Mouse (Mus musculus) neural tube, embryonic 15.5 days (tissue): ENCODE results near the gene Ttll5. TPM values are rescaled to one million over a fixed set of nuclear protein-coding genes. Genes with fewer than 3 reads are reported as not detected.

ENCODE experiments used
- ATAC-seq: fragments of 200-750 bp; cut with Nextera tagmentation; 2 replicates; pipeline ENCODE4 v1.8.0; 2017; ENCODE audit warnings: mild to moderate bottlenecking, moderate TSS enrichment, moderate library complexity; ENCODE audit not compliant: low FRiP score
- H3K27ac ChIP-seq: fragments of 300-500 bp; sonication (generic); replicated peaks from 2 replicates; pipeline ENCODE4 v1.5.1; 2015; ENCODE audit warnings: mild to moderate bottlenecking, inconsistent platforms
- H3K27me3 ChIP-seq: fragments of 300-500 bp; sonication (generic); replicated peaks from 2 replicates; pipeline ENCODE4 v1.6.1; 2015; ENCODE audit warnings: inconsistent platforms
- H3K36me3 ChIP-seq: fragments of 300-500 bp; sonication (generic); 2 replicates; pipeline ENCODE4 v1.6.1; 2015; ENCODE audit warnings: inconsistent platforms
- H3K4me1 ChIP-seq: fragments of 300-500 bp; sonication (generic); 2 replicates; pipeline ENCODE4 v1.6.1; 2015; ENCODE audit warnings: inconsistent platforms
- H3K4me2 ChIP-seq: fragments of 300-500 bp; sonication (generic); 2 replicates; pipeline ENCODE4 v1.6.1; 2015; ENCODE audit warnings: inconsistent platforms, mild to moderate bottlenecking, moderate library complexity
- H3K4me3 ChIP-seq: fragments of 300-500 bp; sonication (generic); replicated peaks from 2 replicates; pipeline ENCODE4 v1.5.1; 2015; ENCODE audit warnings: mild to moderate bottlenecking, inconsistent platforms
- H3K9ac ChIP-seq: fragments of 300-500 bp; sonication (generic); replicated peaks from 2 replicates; pipeline ENCODE4 v1.6.1; 2015; ENCODE audit warnings: mild to moderate bottlenecking, inconsistent platforms
- H3K9me3 ChIP-seq: fragments of 300-500 bp; sonication (generic); replicated peaks from 2 replicates; pipeline ENCODE4 v1.6.1; 2016; ENCODE audit warnings: inconsistent platforms
- WGBS: fragments of 180-500 bp; shearing (Covaris S2); methylation state at CpG from one replicate; pipeline ENCODE4 v1.1.7; 2015; ENCODE audit warnings: mixed read lengths; 5-methylcytosine and 5-hydroxymethylcytosine counted together
- polyA plus RNA-seq: library from polyadenylated mRNA; unstranded; fragments of >200 nt; fragmentation: Nextera tagmentation; extraction: Ambion mirVana; gene quantifications from 2 replicates; pipeline ENCODE4 v1.2.1, GENCODE M21; 2015

The Ttll5 gene
- polyA plus RNA-seq, 1 experiment from 2014 or later, result 10.7 TPM

- ATAC-seq, result peak; percentile 61; the same call in 1 of the 2 replicates
- 87% methylated on average over 7 of the region's 7 CpGs for WGBS
Measured at GRCm38 (mm10) chr12:85848164-85848958, 23.9 kb downstream of the Ttll5 start.

DNA sequence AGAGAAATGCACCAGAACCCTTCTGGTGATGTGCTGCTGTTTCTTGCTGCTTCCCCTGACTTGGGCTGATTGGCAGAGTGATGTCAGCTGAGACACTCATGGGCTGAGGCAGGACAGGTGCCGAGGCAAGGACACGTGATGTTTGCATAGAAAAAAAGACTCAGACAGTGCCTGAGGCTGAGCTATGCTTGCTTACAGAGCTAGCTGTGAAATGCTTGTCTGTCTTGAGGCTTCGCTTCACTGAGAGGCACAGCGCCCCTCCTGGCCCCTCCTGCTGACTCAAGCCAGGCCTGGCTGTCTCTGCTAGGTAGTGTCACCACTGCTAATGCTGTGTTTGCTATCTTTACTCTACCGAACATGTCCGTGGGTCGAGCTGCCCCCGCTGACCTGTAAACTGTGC lies 26.2 kb downstream of the Ttll5 start:
- Histone ChIP-seq H3K36me3 (peaks cover 13% of the 10 kb centered on the region), H3K9ac (no peak overlapping the region), H3K27ac (no peak overlapping the region), H3K4me3 (no peak overlapping the region), H3K4me1 (no peaks in the 10 kb centered on the region), H3K27me3 (no peaks in the 10 kb centered on the region), H3K4me2 (no peak overlapping the region), H3K9me3 (no peaks in the 10 kb centered on the region)
- no peak for ATAC-seq
- 93% methylated on average over 8 of the region's 8 CpGs for WGBS

More at GRCm38 (mm10) chr12:85848164-85848958, 23.9 kb downstream of the Ttll5 start:
- H3K9me3 ChIP-seq, result no peaks in the 10 kb centered on the region
- H3K36me3 ChIP-seq, result peaks cover 13% of the 10 kb centered on the region
- H3K4me1 ChIP-seq, result no peaks in the 10 kb centered on the region
- H3K9ac ChIP-seq, result no peak overlapping the region
- H3K4me3 ChIP-seq, result no peak overlapping the region
- H3K27me3 ChIP-seq, result no peaks in the 10 kb centered on the region
- no peak overlapping the region for H3K4me2 ChIP-seq
- no peak overlapping the region for H3K27ac ChIP-seq

DNA sequence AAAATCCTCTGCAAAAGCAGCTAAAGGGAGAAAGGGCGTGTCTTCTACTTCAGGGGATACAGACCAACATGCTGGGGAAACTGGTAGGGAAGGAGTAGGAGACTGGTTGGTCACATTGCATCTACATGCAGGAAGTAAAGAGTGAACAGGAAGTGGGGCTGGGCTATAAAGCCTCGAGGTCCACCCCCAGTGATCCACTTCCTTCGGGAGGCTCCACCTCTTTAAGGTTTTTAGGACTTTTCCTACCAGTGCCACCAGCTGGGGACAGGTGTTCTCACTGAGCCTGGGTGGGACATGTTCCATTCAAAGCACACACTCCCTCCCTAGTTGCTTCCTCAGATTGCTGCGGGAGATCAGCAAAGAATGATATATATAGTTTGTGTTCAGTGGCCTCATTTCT lies 29.4 kb downstream of the Ttll5 start:
- no peak for ATAC-seq
- Histone ChIP-seq H3K4me2 (no peak overlapping the region), H3K36me3 (peaks cover 13% of the 10 kb centered on the region), H3K9ac (no peak overlapping the region), H3K9me3 (no peaks in the 10 kb centered on the region), H3K4me3 (no peak overlapping the region), H3K4me1 (no peaks in the 10 kb centered on the region; the same call in 1 of the 2 replicates), H3K27ac (no peak overlapping the region), H3K27me3 (no peaks in the 10 kb centered on the region)
- 91% methylated on average over 4 of the region's 4 CpGs for WGBS

- H3K4me1 ChIP-seq, result no peaks in the 10 kb centered on the region; the same call in 1 of the 2 replicates
- no peak overlapping the region for H3K9ac ChIP-seq
- ATAC-seq, result no peak
- H3K27me3 ChIP-seq, result no peaks in the 10 kb centered on the region
- no peak overlapping the region for H3K27ac ChIP-seq
- H3K4me3 ChIP-seq, result no peak overlapping the region
- H3K9me3 ChIP-seq, result no peaks in the 10 kb centered on the region
- WGBS, result 87% methylated on average over 1 of the region's 1 CpGs
- H3K4me2 ChIP-seq, result no peak overlapping the region
- H3K36me3 ChIP-seq, result peaks cover 10% of the 10 kb centered on the region
Measured at GRCm38 (mm10) chr12:85854271-85854670, 29.8 kb downstream of the Ttll5 start.

- Histone ChIP-seq H3K27ac (no peak overlapping the region), H3K4me1 (peaks cover 5% of the 10 kb centered on the region; the same call in 1 of the 2 replicates), H3K4me3 (no peak overlapping the region), H3K4me2 (no peak overlapping the region), H3K9me3 (no peaks in the 10 kb centered on the region), H3K27me3 (no peaks in the 10 kb centered on the region), H3K36me3 (no peaks in the 10 kb centered on the region; the same call in 1 of the 2 replicates), H3K9ac (no peak overlapping the region)
- WGBS, result 96% methylated on average over 7 of the region's 7 CpGs
- no peak for ATAC-seq
Measured at GRCm38 (mm10) chr12:85857300-85857699, 32.8 kb downstream of the Ttll5 start.

GRCm38 (mm10) chr12:85859111-85859510 lies 34.7 kb downstream of the Ttll5 start:
- H3K9me3 ChIP-seq, result no peaks in the 10 kb centered on the region
- 77% methylated on average over 3 of the region's 3 CpGs for whole genome bisulfite sequencing
- H3K4me1 ChIP-seq, result peaks cover 12% of the 10 kb centered on the region; the same call in 1 of the 2 replicates
- H3K27me3 ChIP-seq, result no peaks in the 10 kb centered on the region
- no peak overlapping the region for H3K9ac ChIP-seq
- H3K4me2 ChIP-seq, result no peak overlapping the region
- no peak overlapping the region for H3K4me3 ChIP-seq
- H3K27ac ChIP-seq, result no peak overlapping the region; the same call in 1 of the 2 replicates
- no peaks in the 10 kb centered on the region; the same call in 1 of the 2 replicates for H3K36me3 ChIP-seq
- no peak for ATAC-seq

GRCm38 (mm10) chr12:85859511-85860189 lies 35.2 kb downstream of the Ttll5 start:
- Histone ChIP-seq H3K4me2 (no peak overlapping the region), H3K4me3 (no peak overlapping the region), H3K27me3 (no peaks in the 10 kb centered on the region), H3K9me3 (no peaks in the 10 kb centered on the region), H3K4me1 (peaks cover 12% of the 10 kb centered on the region; the same call in 1 of the 2 replicates), H3K9ac (no peak overlapping the region), H3K27ac (no peak overlapping the region), H3K36me3 (peaks cover 3% of the 10 kb centered on the region; the same call in 1 of the 2 replicates)
- ATAC-seq, result no peak
- 42% methylated on average over 3 of the region's 3 CpGs for WGBS

- H3K27ac ChIP-seq, result 0 out of 2 replicates have a peak overlapping the region, but pooled peaks have one; percentile 2
- WGBS, result 32% methylated on average over 2 of the region's 2 CpGs
- 0 out of 2 replicates have a peak, but pooled peaks cover 3% of the 10 kb centered on the region for H3K36me3 ChIP-seq
- H3K9me3 ChIP-seq, result no peaks in the 10 kb centered on the region
- peaks cover 12% of the 10 kb centered on the region; the same call in 1 of the 2 replicates for H3K4me1 ChIP-seq
- no peak overlapping the region for H3K4me3 ChIP-seq
- no peak overlapping the region for H3K9ac ChIP-seq
- ATAC-seq, result no peak
- no peaks in the 10 kb centered on the region for H3K27me3 ChIP-seq
- H3K4me2 ChIP-seq, result no peak overlapping the region
Measured at GRCm38 (mm10) chr12:85862514-85862913, 38.1 kb downstream of the Ttll5 start.

DNA sequence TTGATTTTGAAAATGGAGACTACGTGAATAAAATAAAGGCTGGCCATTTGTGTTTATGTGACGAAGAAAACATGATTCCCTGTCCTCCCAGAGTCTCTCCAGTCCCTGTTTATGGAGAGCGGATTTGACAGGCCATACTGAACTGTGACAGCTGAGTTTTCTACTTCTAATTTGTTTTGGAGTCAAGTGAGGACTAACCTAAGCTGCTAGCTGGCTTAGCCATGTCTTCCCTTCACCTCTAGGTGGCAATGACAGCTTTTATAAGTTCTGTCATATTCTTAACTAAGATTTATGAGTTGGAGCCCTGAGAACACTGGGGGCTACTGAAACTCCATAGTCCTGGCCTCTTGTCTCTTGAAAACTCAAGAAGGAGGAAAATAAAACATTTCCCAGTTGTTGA lies 41.1 kb downstream of the Ttll5 start:
- Histone ChIP-seq H3K9me3 (no peaks in the 10 kb centered on the region), H3K4me2 (no peak overlapping the region), H3K4me1 (0 out of 2 replicates have a peak, but pooled peaks cover 12% of the 10 kb centered on the region), H3K27me3 (no peaks in the 10 kb centered on the region), H3K27ac (no peak overlapping the region), H3K36me3 (0 out of 2 replicates have a peak, but pooled peaks cover 3% of the 10 kb centered on the region), H3K4me3 (no peak overlapping the region), H3K9ac (no peak overlapping the region)
- 89% methylated on average over 3 of the region's 3 CpGs for WGBS
- no peak for ATAC-seq

DNA sequence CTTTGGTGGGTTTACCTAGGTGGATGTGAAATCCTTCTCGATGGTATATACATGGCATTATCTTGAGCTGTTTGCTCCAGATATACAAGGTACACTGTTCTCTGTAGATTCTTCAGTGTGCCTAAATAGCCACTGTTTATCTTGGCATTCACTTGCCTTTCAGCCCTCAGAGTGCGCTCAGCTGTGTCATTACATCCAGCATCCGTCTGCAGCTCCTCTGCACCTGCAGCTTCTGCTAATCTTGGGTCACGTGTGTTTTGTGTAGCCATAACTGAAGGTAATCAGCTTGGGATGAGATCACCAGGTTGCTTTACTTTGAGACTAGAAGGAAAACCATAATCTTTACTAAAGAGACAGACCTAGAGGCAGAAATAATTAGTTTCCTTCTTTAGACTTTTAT lies 42.2 kb downstream of the Ttll5 start:
- Histone ChIP-seq H3K9ac (no peak overlapping the region), H3K36me3 (0 out of 2 replicates have a peak, but pooled peaks cover 3% of the 10 kb centered on the region), H3K9me3 (no peaks in the 10 kb centered on the region), H3K27ac (no peak overlapping the region), H3K4me3 (no peak overlapping the region), H3K4me2 (no peak overlapping the region), H3K27me3 (no peaks in the 10 kb centered on the region), H3K4me1 (0 out of 2 replicates have a peak, but pooled peaks cover 12% of the 10 kb centered on the region)
- no peak for ATAC-seq
- WGBS, result 82% methylated on average over 4 of the region's 4 CpGs

- Histone ChIP-seq H3K4me1 (0 out of 2 replicates have a peak, but pooled peaks cover 8% of the 10 kb centered on the region), H3K4me3 (no peak overlapping the region)
Measured at GRCm38 (mm10) chr12:85867125-85867524, 42.7 kb downstream of the Ttll5 start.

More at GRCm38 (mm10) chr12:85867125-85867524, 42.7 kb downstream of the Ttll5 start:
- no peak for ATAC-seq
- H3K27ac ChIP-seq, result no peak overlapping the region
- H3K4me2 ChIP-seq, result no peak overlapping the region
- H3K36me3 ChIP-seq, result 0 out of 2 replicates have a peak, but pooled peaks cover 3% of the 10 kb centered on the region
- H3K9ac ChIP-seq, result no peak overlapping the region
- H3K9me3 ChIP-seq, result no peaks in the 10 kb centered on the region
- H3K27me3 ChIP-seq, result no peaks in the 10 kb centered on the region
